Comparison of ENCODE assay signal across 17 mouse cellular contexts in genomic region chr5:67871414-67871813, GRCm38 (mm10). TPM values are rescaled to one million over a fixed set of nuclear protein-coding genes. Genes with fewer than 3 reads are reported as not detected.
DNase-seq lines count a peak whose midpoint lies in the region; ATAC-seq and TF ChIP-seq lines count a peak whose summit lies in the region.
"Had no signal": no experiment of that assay in that cellular context is flagged by ENCODE, and none has a peak within 500 bp of the region (broad histone marks: within the 10 kb centered on the region; RNA-seq: fewer than 3 reads in every experiment).

No protein-coding gene starts in this region.

- no peak overlapping the region for H3K27ac ChIP-seq in limb, embryonic 14.5 days (replicated peaks; ENCODE audit: low read depth, low read length)
- H3K27ac ChIP-seq in limb, embryonic 10.5 days, result no peak overlapping the region
- H3K27ac ChIP-seq in neural tube, embryonic 13.5 days (replicated peaks), result no peak overlapping the region
- H3K27ac ChIP-seq in neural tube, embryonic 15.5 days (replicated peaks), result no peak overlapping the region
- no peak overlapping the region for H3K27ac ChIP-seq in kidney, embryonic 14.5 days (ENCODE audit: low read depth, low read length)
- H3K27ac ChIP-seq: embryonic facial prominence, embryonic 13.5 days; limb, embryonic 15.5 days had no signal

- H3K9ac ChIP-seq in limb, embryonic 14.5 days (ENCODE audit: low read depth, low read length, severe bottlenecking), result no peak overlapping the region
- H3K9ac ChIP-seq in neural tube, embryonic 13.5 days, result no peak overlapping the region
- no peak overlapping the region for H3K9ac ChIP-seq in neural tube, embryonic 15.5 days (replicated peaks)
- no peak overlapping the region for H3K9ac ChIP-seq in kidney, embryonic 14.5 days (ENCODE audit: low read depth, low read length)
- H3K9ac ChIP-seq: embryonic facial prominence, embryonic 13.5 days; limb, embryonic 15.5 days had no signal

- H3K4me1 ChIP-seq in limb, embryonic 14.5 days (ENCODE audit: control insufficient read depth, insufficient read depth, low read length), result no peaks in the 10 kb centered on the region
- no peaks in the 10 kb centered on the region for H3K4me1 ChIP-seq in limb, embryonic 10.5 days
- H3K4me1 ChIP-seq in neural tube, embryonic 13.5 days (replicated peaks), result no peaks in the 10 kb centered on the region
- no peaks in the 10 kb centered on the region for H3K4me1 ChIP-seq in neural tube, embryonic 15.5 days
- no peaks in the 10 kb centered on the region for H3K4me1 ChIP-seq in kidney, embryonic 14.5 days (ENCODE audit: control insufficient read depth, insufficient read depth, low read length)
- H3K4me1 ChIP-seq: embryonic facial prominence, embryonic 13.5 days; limb, embryonic 15.5 days had no signal

- peak; percentile 12 for DNase-seq in embryo, embryonic 11 days
- no peak for DNase-seq in embryo, embryonic 10 days (ENCODE audit: low spot score)
- DNase-seq in limb, embryonic 14.5 days (ENCODE audit: low spot score), result peak; percentile 16
- DNase-seq in limb, embryonic 10.5 days (ENCODE audit: low spot score), result no peak
- DNase-seq: adrenal gland, postnatal 36 days; cerebellum, adult 18-20 months; gastrocnemius, postnatal 36 days; lung, postnatal 14 days; thymus, postnatal 14 days had no signal

- H3K9me3 ChIP-seq in limb, embryonic 14.5 days (ENCODE audit: control insufficient read depth, low read length), result no peaks in the 10 kb centered on the region
- no peaks in the 10 kb centered on the region for H3K9me3 ChIP-seq in limb, embryonic 10.5 days (replicated peaks)
- no peaks in the 10 kb centered on the region for H3K9me3 ChIP-seq in neural tube, embryonic 13.5 days
- H3K9me3 ChIP-seq in neural tube, embryonic 15.5 days (replicated peaks), result no peaks in the 10 kb centered on the region
- no peaks in the 10 kb centered on the region for H3K9me3 ChIP-seq in kidney, embryonic 14.5 days (ENCODE audit: control insufficient read depth, low read length)
- H3K9me3 ChIP-seq: embryonic facial prominence, embryonic 13.5 days; G1E; limb, embryonic 15.5 days had no signal

- ATAC-seq in limb, embryonic 14.5 days (ENCODE audit: low FRiP score, low read depth), result no peak
- peak; percentile 50; the same call in 1 of the 2 replicates for ATAC-seq in neural tube, embryonic 13.5 days (ENCODE audit: low read depth)
- ATAC-seq in neural tube, embryonic 15.5 days (ENCODE audit: low FRiP score), result no peak
- peak; percentile 78 for ATAC-seq in megakaryocyte-erythroid progenitor cell, adult 5-6 weeks (replicated peaks; ENCODE audit: low FRiP score, low TSS enrichment, poor library complexity, severe bottlenecking)
- ATAC-seq in kidney, embryonic 14.5 days (ENCODE audit: low FRiP score, low TSS enrichment), result no peak
- ATAC-seq: intestine, embryonic 16.5 days had no signal

- no peak for TF ChIP-seq POLR2A in limb, embryonic 14.5 days (IDR thresholded peaks at IDR 0.05; ENCODE audit: borderline replicate concordance, extremely low read depth, insufficient read depth, insufficient read length)

- 40% methylated on average over 3 of the region's 3 CpGs for WGBS in limb, embryonic 14.5 days
- WGBS in limb, embryonic 10.5 days, result 64% methylated on average over 3 of the region's 3 CpGs
- WGBS in neural tube, embryonic 13.5 days, result 46% methylated on average over 3 of the region's 3 CpGs
- WGBS in neural tube, embryonic 15.5 days, result 29% methylated on average over 3 of the region's 3 CpGs
- WGBS in kidney, embryonic 14.5 days, result 52% methylated on average over 3 of the region's 3 CpGs

- H3K4me3 ChIP-seq in limb, embryonic 14.5 days (replicated peaks; ENCODE audit: low read length), result no peak overlapping the region
- no peak overlapping the region for H3K4me3 ChIP-seq in limb, embryonic 10.5 days
- H3K4me3 ChIP-seq in neural tube, embryonic 13.5 days, result no peak overlapping the region
- H3K4me3 ChIP-seq in neural tube, embryonic 15.5 days (replicated peaks), result no peak overlapping the region
- no peak overlapping the region for H3K4me3 ChIP-seq in kidney, embryonic 14.5 days (ENCODE audit: low read length)
- H3K4me3 ChIP-seq: embryonic facial prominence, embryonic 13.5 days; limb, embryonic 15.5 days had no signal

- no peak overlapping the region for H3K4me2 ChIP-seq in limb, embryonic 14.5 days (replicated peaks; ENCODE audit: low read depth, low read length, severe bottlenecking)
- H3K4me2 ChIP-seq in neural tube, embryonic 13.5 days, result no peak overlapping the region
- no peak overlapping the region for H3K4me2 ChIP-seq in neural tube, embryonic 15.5 days
- H3K4me2 ChIP-seq in kidney, embryonic 14.5 days (replicated peaks; ENCODE audit: low read depth, low read length), result no peak overlapping the region
- H3K4me2 ChIP-seq: embryonic facial prominence, embryonic 13.5 days; limb, embryonic 15.5 days had no signal

- no peaks in the 10 kb centered on the region for H3K36me3 ChIP-seq in limb, embryonic 14.5 days (ENCODE audit: control insufficient read depth, insufficient read depth, low read length)
- no peaks in the 10 kb centered on the region for H3K36me3 ChIP-seq in limb, embryonic 10.5 days
- no peaks in the 10 kb centered on the region for H3K36me3 ChIP-seq in neural tube, embryonic 13.5 days
- no peaks in the 10 kb centered on the region for H3K36me3 ChIP-seq in neural tube, embryonic 15.5 days
- H3K36me3 ChIP-seq in kidney, embryonic 14.5 days (ENCODE audit: control insufficient read depth, insufficient read depth, low read length), result no peaks in the 10 kb centered on the region
- H3K36me3 ChIP-seq: embryonic facial prominence, embryonic 13.5 days; G1E; limb, embryonic 15.5 days had no signal

- H3K27me3 ChIP-seq in limb, embryonic 14.5 days (ENCODE audit: control insufficient read depth, insufficient read depth, low read length), result no peaks in the 10 kb centered on the region
- H3K27me3 ChIP-seq in limb, embryonic 10.5 days (ENCODE audit: low read depth, poor library complexity, severe bottlenecking), result no peaks in the 10 kb centered on the region
- H3K27me3 ChIP-seq in neural tube, embryonic 13.5 days, result no peaks in the 10 kb centered on the region
- H3K27me3 ChIP-seq in neural tube, embryonic 15.5 days (replicated peaks), result no peaks in the 10 kb centered on the region
- no peaks in the 10 kb centered on the region for H3K27me3 ChIP-seq in kidney, embryonic 14.5 days (ENCODE audit: control insufficient read depth, insufficient read depth, low read length)
- H3K27me3 ChIP-seq: embryonic facial prominence, embryonic 13.5 days; limb, embryonic 15.5 days had no signal

RNA-seq across cellular contexts. Expression of gene Atp8a1, which starts 24.2 kb away (rescaled TPM):
- polyA plus RNA-seq in limb, embryonic 14.5 days (2012; rRNA removed), result 7.1 and 7.3 TPM in 2 replicates
- 6.9 and 9.0 TPM in 2 replicates for polyA plus RNA-seq in limb, embryonic 14.5 days (2014; fragmentation: Nextera tagmentation; extraction: Ambion mirVana)
- polyA plus RNA-seq in limb, embryonic 10.5 days (2016; fragmentation: Nextera tagmentation; extraction: Ambion mirVana), result 5.0 and 5.5 TPM in 2 replicates
- polyA plus RNA-seq in neural tube, embryonic 13.5 days (2015; fragmentation: Nextera tagmentation; extraction: Ambion mirVana), result 44.6 and 45.1 TPM in 2 replicates
- polyA plus RNA-seq in neural tube, embryonic 15.5 days (2015; fragmentation: Nextera tagmentation; extraction: Ambion mirVana), result 50.7 and 56.5 TPM in 2 replicates
- total RNA-seq in megakaryocyte-erythroid progenitor cell, adult 5-6 weeks (2014; fragmentation: Nextera tagmentation), result 163 and 242 TPM in 2 replicates
- 103 and 184 TPM in 2 replicates for total RNA-seq in megakaryocyte-erythroid progenitor cell, adult 5-6 weeks (2017)
- 9.4 and 17.8 TPM in 2 replicates for polyA plus RNA-seq in kidney, embryonic 14.5 days (2014; fragmentation: Nextera tagmentation; extraction: Ambion mirVana)

Comparison
In these comparisons a context has a peak if more than half of its experiments do, and no peak if none do; other contexts are left out.
1. DNase-seq: peak in embryo, embryonic 11 days (single experiment) and limb, embryonic 14.5 days (single experiment); none in embryo, embryonic 10 days (single experiment) and limb, embryonic 10.5 days (single experiment).
2. ATAC-seq: peak in neural tube, embryonic 13.5 days (single experiment) and megakaryocyte-erythroid progenitor cell, adult 5-6 weeks (single experiment); none in limb, embryonic 14.5 days (single experiment), neural tube, embryonic 15.5 days (single experiment) and kidney, embryonic 14.5 days (single experiment).